Mouse (Mus musculus): Measurements from ENCODE around the gene Asb10.

Gene Asb10

GRCm38 (mm10) chr5:24535731-24536130, 5.0 kb downstream of the Asb10 start:
- in situ Hi-C loops (cut with MboI, MseI) = no loop called here

- in situ Hi-C loops (cut with MboI, MseI) = no loop called here
Measured at GRCm38 (mm10) chr5:24534292-24534691, 6.5 kb downstream of the Asb10 start.

GRCm38 (mm10) chr5:24533391-24533790, 7.4 kb downstream of the Asb10 start:
- in situ Hi-C loops (cut with MboI, MseI) = no loop called here

- in situ Hi-C loops (cut with MboI, MseI) = no loop called here
Measured at GRCm38 (mm10) chr5:24530042-24530689, 10.6 kb downstream of the Asb10 start.

- in situ Hi-C loops (cut with MboI, MseI) = no loop called here
Measured at GRCm38 (mm10) chr5:24527780-24528179, 13.0 kb downstream of the Asb10 start.

- in situ Hi-C loops (cut with MboI, MseI) = no loop called here
Measured at GRCm38 (mm10) chr5:24526889-24527230, 13.9 kb downstream of the Asb10 start, which contains the start of gene Gbx1. Gbx1 (minus strand) TSS chr5:24527202.

- in situ Hi-C loops (cut with MboI, MseI) = no loop called here
Measured at GRCm38 (mm10) chr5:24526190-24526888, 14.4 kb downstream of the Asb10 start.

- in situ Hi-C loops (cut with MboI, MseI) = no loop called here
Measured at GRCm38 (mm10) chr5:24525360-24526189, 15.2 kb downstream of the Asb10 start.

GRCm38 (mm10) chr5:24524522-24524921, 16.3 kb downstream of the Asb10 start:
- in situ Hi-C loops (cut with MboI, MseI) = no loop called here

GRCm38 (mm10) chr5:24523806-24524205, 17.0 kb downstream of the Asb10 start:
- in situ Hi-C loops (cut with MboI, MseI) = no loop called here

- in situ Hi-C loops (cut with MboI, MseI) = no loop called here
Measured at GRCm38 (mm10) chr5:24521366-24521765, 19.4 kb downstream of the Asb10 start.

GRCm38 (mm10) chr5:24512271-24512670, 28.5 kb downstream of the Asb10 start:
- in situ Hi-C loops (cut with MboI, MseI) = no loop called here

GRCm38 (mm10) chr5:24510635-24511034, 30.1 kb downstream of the Asb10 start:
- in situ Hi-C loops (cut with MboI, MseI) = no loop called here

GRCm38 (mm10) chr5:24508406-24508805, 32.4 kb downstream of the Asb10 start:
- in situ Hi-C loops (cut with MboI, MseI) = no loop called here

GRCm38 (mm10) chr5:24505513-24505912, 35.3 kb downstream of the Asb10 start:
- in situ Hi-C loops (cut with MboI, MseI) = no loop called here

GRCm38 (mm10) chr5:24502786-24503185, 38.0 kb downstream of the Asb10 start:
- in situ Hi-C loops (cut with MboI, MseI) = no loop called here

- in situ Hi-C loops (cut with MboI, MseI) = no loop called here
Measured at GRCm38 (mm10) chr5:24500851-24501250, 39.9 kb downstream of the Asb10 start.

GRCm38 (mm10) chr5:24499113-24499512, 41.7 kb downstream of the Asb10 start:
- in situ Hi-C loops (cut with MboI, MseI) = no loop called here

GRCm38 (mm10) chr5:24497526-24497925, 43.3 kb downstream of the Asb10 start:
- in situ Hi-C loops (cut with MboI, MseI) = no loop called here

- in situ Hi-C loops (cut with MboI, MseI) = no loop called here
Measured at GRCm38 (mm10) chr5:24496756-24497155, 44.0 kb downstream of the Asb10 start.

- in situ Hi-C loops (cut with MboI, MseI) = no loop called here
Measured at GRCm38 (mm10) chr5:24495019-24495418, 45.8 kb downstream of the Asb10 start.

- in situ Hi-C loops (cut with MboI, MseI) = no loop called here
Measured at GRCm38 (mm10) chr5:24492546-24493285, 48.1 kb downstream of the Asb10 start.
